Mouse (Mus musculus): Measurements from ENCODE around the gene Gm3776.
"Not testable (repeated sequence)": the region's sequence is repeated elsewhere in the genome, so short reads cannot be mapped to it uniquely, and the experiment has no call there.

Gm3776 gene

DNA sequence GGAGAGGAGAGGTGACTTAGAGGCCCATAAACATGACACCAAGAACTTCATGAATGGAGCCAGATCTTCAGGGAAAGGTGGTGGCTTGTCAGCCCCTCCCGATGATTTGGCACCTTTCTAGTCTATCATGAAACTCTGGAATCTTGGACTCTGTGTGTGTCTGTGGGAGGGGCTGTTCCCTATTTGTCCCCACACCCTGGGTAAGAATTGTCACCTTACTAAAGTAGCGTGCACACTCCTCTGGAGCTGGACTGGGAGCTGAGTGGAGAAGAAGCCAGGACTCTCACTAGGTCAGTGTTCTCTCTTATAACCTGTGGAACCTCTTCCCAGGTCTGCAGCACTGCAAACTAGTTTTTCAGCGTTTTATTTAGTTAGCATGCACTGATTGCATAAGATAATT is at the start of gene Gm3776:
Gm3776 (plus strand) TSS at position 216 of the 400 bp plus-strand sequence.
- in situ Hi-C loops (cut with MboI, MseI), result not testable (repeated sequence)

DNA sequence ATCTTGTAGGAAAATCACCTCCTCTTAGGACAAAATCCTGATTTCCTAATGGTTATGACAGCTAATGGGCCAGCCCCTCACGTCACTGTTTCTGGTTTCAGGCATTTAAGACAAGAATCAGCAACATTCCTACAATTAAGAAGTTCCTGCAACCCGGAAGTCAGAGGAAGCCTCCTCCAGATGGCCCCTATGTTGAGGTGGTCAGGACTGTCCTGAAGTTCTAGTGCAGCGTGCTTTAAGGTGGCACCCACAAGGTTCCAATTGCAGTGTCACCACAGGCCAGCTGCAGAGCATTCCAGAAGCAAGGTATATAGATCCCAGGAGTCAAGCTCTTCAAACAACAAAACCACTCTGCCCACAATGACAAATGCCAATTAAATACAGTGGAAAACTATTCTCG is 48.0 kb upstream of the Gm3776 start:
- in situ Hi-C loops (cut with MboI, MseI), result no loop called here

GRCm38 (mm10) chr9:78210079-78210478 is 46.9 kb upstream of the Gm3776 start:
- in situ Hi-C loops (cut with MboI, MseI), result no loop called here

DNA sequence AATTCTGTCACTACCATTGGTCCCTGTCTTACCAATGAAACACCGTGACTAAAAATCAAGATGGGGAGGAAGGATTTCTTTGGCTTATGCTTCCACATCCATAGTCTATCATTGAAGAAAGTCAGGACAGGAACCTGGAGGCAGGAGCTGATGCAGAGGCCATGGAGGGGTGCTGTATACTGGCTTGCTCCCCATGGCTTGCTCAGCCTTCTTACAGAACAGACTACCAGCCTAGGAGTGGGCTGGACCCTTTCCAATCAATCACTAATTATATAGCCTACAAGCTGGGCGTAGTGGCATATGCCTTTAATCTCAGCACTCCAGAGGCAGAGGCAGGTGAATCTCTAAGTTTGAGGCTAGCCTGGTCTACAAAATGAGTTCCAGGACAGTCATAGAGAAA is 46.1 kb upstream of the Gm3776 start:
- in situ Hi-C loops (cut with MboI, MseI), result no loop called here

GRCm38 (mm10) chr9:78211521-78211920 is 45.4 kb upstream of the Gm3776 start:
- in situ Hi-C loops (cut with MboI, MseI), result no loop called here

- in situ Hi-C loops (cut with MboI, MseI), result no loop called here
Measured at GRCm38 (mm10) chr9:78212341-78213049, 44.4 kb upstream of the Gm3776 start.

GRCm38 (mm10) chr9:78217074-78217473 is 39.9 kb upstream of the Gm3776 start:
- in situ Hi-C loops (cut with MboI, MseI), result no loop called here

GRCm38 (mm10) chr9:78222616-78223015 is 34.3 kb upstream of the Gm3776 start:
- in situ Hi-C loops (cut with MboI, MseI), result no loop called here

DNA sequence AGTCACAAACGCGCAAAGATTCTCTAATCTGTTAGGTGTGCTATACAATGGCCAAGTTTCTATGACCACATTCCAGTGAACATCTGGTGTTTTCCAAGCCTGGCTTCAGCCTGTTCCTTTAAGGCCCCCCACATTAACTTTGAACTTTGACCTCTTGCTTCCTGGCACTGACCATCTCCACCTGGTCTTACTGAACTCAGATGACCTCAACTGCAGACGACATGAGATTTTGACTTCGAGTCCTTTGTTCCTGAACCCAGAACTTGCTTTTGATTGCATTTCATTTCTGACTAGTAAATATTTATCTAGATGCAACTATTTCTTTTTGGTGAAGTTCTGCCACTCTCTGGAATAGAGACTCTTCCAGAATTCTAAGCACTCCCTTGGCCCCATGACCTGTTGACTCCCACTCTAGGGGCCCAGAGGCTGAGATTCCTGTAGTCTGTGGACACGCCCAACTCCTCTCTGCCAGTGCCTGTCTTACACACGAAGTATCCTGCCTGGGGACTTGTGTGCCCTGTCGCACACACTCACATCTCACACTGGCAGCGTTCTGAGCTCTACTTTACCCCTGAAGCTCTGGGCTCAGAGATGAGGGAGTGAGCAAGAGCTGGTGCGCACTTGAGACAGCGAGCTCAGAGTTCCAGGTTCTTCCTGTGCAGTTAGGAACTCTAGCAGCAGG is 33.6 kb upstream of the Gm3776 start:
- in situ Hi-C loops (cut with MboI, MseI), result no loop called here

GRCm38 (mm10) chr9:78224418-78224817 is 32.5 kb upstream of the Gm3776 start:
- in situ Hi-C loops (cut with MboI, MseI), result no loop called here

- in situ Hi-C loops (cut with MboI, MseI), result loop anchor here (5.0 kb wide), 1 partner anchor 37 kb away; no protein-coding TSS in a partner anchor
Measured at GRCm38 (mm10) chr9:78225304-78225703, 31.6 kb upstream of the Gm3776 start.

- in situ Hi-C loops (cut with MboI, MseI), result loop anchor here (5.0 kb wide), 1 partner anchor 34 kb away; no protein-coding TSS in a partner anchor
Measured at GRCm38 (mm10) chr9:78228122-78228521, 28.8 kb upstream of the Gm3776 start.

DNA sequence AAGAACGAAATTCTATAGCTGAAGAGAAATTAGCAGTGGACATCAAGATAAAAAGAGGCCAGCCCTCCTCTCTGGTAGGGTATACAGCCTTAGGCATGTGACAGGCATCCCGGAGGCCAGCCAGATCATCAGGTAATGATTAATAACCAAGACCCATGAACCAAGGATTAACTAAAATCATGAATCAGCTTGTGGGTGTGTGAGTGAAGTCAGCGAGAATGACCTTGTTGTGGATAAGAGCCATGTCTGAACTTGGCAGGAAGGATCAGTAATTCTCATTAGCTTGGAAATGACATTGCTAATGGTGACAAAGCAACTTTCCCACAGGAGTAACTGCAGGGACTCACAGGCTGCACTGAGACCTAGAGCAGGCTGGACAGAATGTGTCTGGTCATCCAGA is 27.3 kb upstream of the Gm3776 start:
- in situ Hi-C loops (cut with MboI, MseI), result loop anchor here (5.0 kb wide), 1 partner anchor 33 kb away; no protein-coding TSS in a partner anchor

GRCm38 (mm10) chr9:78230461-78230860 is 26.5 kb upstream of the Gm3776 start, which contains the start of gene Gsta1:
Gsta1 (plus strand) TSS chr9:78230656.
- in situ Hi-C loops (cut with MboI, MseI), result not testable (repeated sequence)

GRCm38 (mm10) chr9:78233121-78233695 is 23.7 kb upstream of the Gm3776 start:
- in situ Hi-C loops (cut with MboI, MseI), result not testable (repeated sequence)

DNA sequence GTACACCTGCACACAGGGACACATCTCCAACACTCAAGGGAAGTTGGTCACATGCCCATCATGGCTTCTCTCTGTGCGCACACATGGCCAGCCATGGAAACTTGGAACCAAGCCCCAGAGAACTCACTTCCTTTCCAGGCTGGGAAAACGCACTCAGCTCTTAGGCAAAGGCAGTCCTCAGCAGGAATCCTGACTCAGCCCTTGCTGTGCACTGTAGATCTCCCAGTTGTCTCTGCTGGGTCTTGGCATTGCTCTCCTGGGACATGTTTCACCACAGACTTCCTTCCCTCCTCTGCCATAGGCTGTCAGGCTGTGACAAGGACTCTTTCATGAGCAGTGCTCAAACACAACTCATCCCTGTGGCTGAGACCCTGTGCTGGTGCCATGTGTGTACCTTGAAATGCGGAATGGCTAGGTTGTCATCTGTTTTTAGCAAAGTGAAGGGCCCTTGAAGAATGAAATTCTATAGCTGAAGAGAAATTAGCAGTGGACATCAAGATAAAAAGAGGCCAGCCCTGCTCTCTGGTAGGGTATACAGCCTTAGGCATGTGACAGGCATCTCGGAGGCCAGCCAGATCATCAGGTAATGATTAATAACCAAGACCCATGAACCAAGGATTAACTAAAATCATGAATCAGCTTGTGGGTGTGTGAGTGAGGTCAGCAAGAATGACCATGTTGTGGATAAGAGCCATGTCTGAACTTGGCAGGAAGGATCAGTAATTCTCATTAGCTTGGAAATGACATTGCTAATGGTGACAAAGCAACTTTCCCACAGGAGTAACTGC is 1.1 kb upstream of the Gm3776 start:
- in situ Hi-C loops (cut with MboI, MseI), result not testable (repeated sequence)

DNA sequence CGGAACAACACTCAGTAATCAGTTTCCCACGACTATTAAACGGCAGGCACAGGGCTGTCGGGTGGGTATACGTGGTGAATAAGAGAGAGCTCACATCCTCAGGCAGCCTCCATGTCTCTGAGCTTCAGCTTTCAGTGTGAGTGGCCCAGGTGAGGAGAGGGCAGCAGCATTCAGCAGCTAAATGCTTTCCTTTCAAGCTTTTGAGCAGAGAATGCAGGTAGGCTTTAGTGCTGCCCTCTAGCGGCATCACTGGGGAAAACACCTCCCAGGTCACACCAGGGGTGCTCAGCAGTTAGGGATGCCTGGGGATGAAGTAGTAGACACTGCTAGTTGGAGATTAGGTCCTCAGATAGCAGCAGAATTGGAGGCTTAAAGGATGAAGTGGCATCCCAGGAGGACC is 2.8 kb downstream of the Gm3776 start:
- in situ Hi-C loops (cut with MboI, MseI), result loop anchor here (5.0 kb wide), 1 partner anchor 32 kb away; no protein-coding TSS in a partner anchor

- in situ Hi-C loops (cut with MboI, MseI), result loop anchor here (5.0 kb wide), 1 partner anchor 96 kb away; the partner anchor contains the start of gene Dppa5a
Measured at GRCm38 (mm10) chr9:78270945-78271344, 14.0 kb downstream of the Gm3776 start.

DNA sequence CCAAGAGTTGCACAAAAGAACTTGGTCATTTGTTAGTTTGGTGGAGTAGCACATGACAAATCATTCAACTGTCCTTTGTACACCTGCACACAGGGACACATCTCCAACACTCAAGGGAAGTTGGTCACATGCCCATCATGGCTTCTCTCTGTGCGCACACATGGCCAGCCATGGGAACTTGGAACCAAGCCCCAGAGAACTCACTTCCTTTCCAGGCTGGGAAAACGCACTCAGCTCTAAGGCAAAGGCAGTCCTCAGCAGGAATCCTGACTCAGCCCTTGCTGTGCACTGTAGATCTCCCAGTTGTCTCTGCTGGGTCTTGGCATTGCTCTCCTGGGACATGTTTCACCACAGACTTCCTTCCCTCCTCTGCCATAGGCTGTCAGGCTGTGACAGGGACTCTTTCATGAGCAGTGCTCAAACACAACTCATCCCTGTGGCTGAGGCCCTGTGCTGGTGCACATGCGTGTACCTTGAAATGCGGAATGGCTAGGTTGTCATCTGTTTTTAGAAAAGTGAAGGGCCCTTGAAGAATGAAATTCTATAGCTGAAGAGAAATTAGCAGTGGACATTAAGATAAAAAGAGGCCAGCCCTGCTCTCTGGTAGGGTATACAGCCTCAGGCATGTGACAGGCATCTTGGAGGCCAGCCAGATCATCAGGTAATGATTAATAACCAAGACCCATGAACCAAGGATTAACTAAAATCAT is 25.2 kb downstream of the Gm3776 start:
- in situ Hi-C loops (cut with MboI, MseI), result not testable (repeated sequence)

DNA sequence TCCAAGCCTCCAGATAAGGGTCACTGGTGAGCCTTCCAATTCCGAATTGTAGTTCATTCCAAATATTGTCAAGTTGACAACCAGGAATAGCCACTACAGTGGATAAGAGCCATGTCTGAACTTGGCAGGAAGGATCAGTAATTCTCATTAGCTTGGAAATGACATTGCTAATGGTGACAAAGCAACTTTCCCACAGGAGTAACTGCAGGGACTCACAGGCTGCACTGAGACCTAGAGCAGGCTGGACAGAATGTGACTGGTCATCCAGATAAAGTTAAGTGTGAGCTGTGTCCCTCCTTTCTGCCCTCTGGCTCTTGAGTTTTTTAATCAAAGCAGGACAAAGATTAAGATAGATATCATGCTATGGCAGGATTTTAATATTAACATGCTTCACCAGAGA is 32.1 kb downstream of the Gm3776 start:
- in situ Hi-C loops (cut with MboI, MseI), result not testable (repeated sequence)

GRCm38 (mm10) chr9:78289723-78290122 is 32.8 kb downstream of the Gm3776 start, which contains the start of gene Gm10639:
Gm10639 (plus strand) TSS chr9:78289923.
- in situ Hi-C loops (cut with MboI, MseI), result not testable (repeated sequence)

Measured in regulatory T cell (primary cell).